Mouse (Mus musculus): ENCODE results near the gene Sox5. TPM values are rescaled to one million over a fixed set of nuclear protein-coding genes. Genes with fewer than 3 reads are reported as not detected.

Gene Sox5
- polyA plus RNA-seq, 1 experiment from 2014 or later, result 33.0 TPM

- no peak for ATAC-seq (ENCODE audit: low FRiP score, low read depth)
- WGBS, result 91% methylated on average over 3 of the region's 3 CpGs
- Histone ChIP-seq H3K27me3 (replicated peaks) (no peaks in the 10 kb centered on the region), H3K9me3 (no peaks in the 10 kb centered on the region), H3K27ac (no peak overlapping the region), H3K4me1 (no peaks in the 10 kb centered on the region), H3K9ac (no peak overlapping the region), H3K4me2 (replicated peaks) (no peak overlapping the region), H3K36me3 (no peaks in the 10 kb centered on the region), H3K4me3 (no peak overlapping the region)
These were observed 869.5 kb downstream of the Sox5 start for GRCm38 (mm10) chr6:143912316-143912715.

- H3K4me3 ChIP-seq, result no peak overlapping the region
- no peak for ATAC-seq (ENCODE audit: low FRiP score, low read depth)
- H3K27ac ChIP-seq, result no peak overlapping the region
These were observed 877.1 kb downstream of the Sox5 start for GRCm38 (mm10) chr6:143904693-143905031.

GRCm38 (mm10) chr6:143903981-143904692 is 877.6 kb downstream of the Sox5 start:
- no peak for ATAC-seq (ENCODE audit: low FRiP score, low read depth)
- Histone ChIP-seq H3K27ac (no peak overlapping the region), H3K27me3 (replicated peaks) (no peaks in the 10 kb centered on the region), H3K4me3 (no peak overlapping the region), H3K36me3 (no peaks in the 10 kb centered on the region), H3K9me3 (no peaks in the 10 kb centered on the region), H3K9ac (no peak overlapping the region), H3K4me1 (peaks cover 10% of the 10 kb centered on the region; the same call in 1 of the 2 replicates), H3K4me2 (replicated peaks) (no peak overlapping the region)
- WGBS, result 40% methylated on average over 10 of the region's 10 CpGs

More at GRCm38 (mm10) chr6:143904693-143905031, 877.1 kb downstream of the Sox5 start:
- no peaks in the 10 kb centered on the region for H3K36me3 ChIP-seq
- H3K9ac ChIP-seq, result no peak overlapping the region
- H3K9me3 ChIP-seq, result no peaks in the 10 kb centered on the region
- H3K4me2 ChIP-seq (replicated peaks), result no peak overlapping the region
- peaks cover 10% of the 10 kb centered on the region; the same call in 1 of the 2 replicates for H3K4me1 ChIP-seq
- no peaks in the 10 kb centered on the region for H3K27me3 ChIP-seq (replicated peaks)

GRCm38 (mm10) chr6:143900871-143901270 is 880.9 kb downstream of the Sox5 start:
- ATAC-seq (ENCODE audit: low FRiP score, low read depth), result no peak
- WGBS, result 89% methylated on average over 4 of the region's 4 CpGs
- H3K4me2 ChIP-seq (replicated peaks), result no peak overlapping the region

GRCm38 (mm10) chr6:143895092-143895491 is 886.7 kb downstream of the Sox5 start:
- Histone ChIP-seq H3K27me3 (replicated peaks) (no peaks in the 10 kb centered on the region), H3K9me3 (no peaks in the 10 kb centered on the region), H3K4me1 (no peaks in the 10 kb centered on the region), H3K9ac (no peak overlapping the region), H3K36me3 (no peaks in the 10 kb centered on the region), H3K4me3 (no peak overlapping the region), H3K4me2 (replicated peaks) (no peak overlapping the region), H3K27ac (no peak overlapping the region)
- WGBS, result 87% methylated on average over 6 of the region's 6 CpGs
- ATAC-seq (ENCODE audit: low FRiP score, low read depth), result no peak

More at GRCm38 (mm10) chr6:143900871-143901270, 880.9 kb downstream of the Sox5 start:
- Histone ChIP-seq H3K27me3 (replicated peaks) (no peaks in the 10 kb centered on the region), H3K36me3 (no peaks in the 10 kb centered on the region), H3K9me3 (no peaks in the 10 kb centered on the region), H3K4me3 (no peak overlapping the region), H3K4me1 (peaks cover 10% of the 10 kb centered on the region; the same call in 1 of the 2 replicates), H3K27ac (no peak overlapping the region), H3K9ac (no peak overlapping the region)

GRCm38 (mm10) chr6:143892869-143893268 is 888.9 kb downstream of the Sox5 start:
- no peak for ATAC-seq (ENCODE audit: low FRiP score, low read depth)
- no peak overlapping the region for H3K27ac ChIP-seq
- 93% methylated on average over 2 of the region's 2 CpGs for WGBS
- H3K36me3 ChIP-seq, result no peaks in the 10 kb centered on the region
- no peaks in the 10 kb centered on the region for H3K9me3 ChIP-seq
- no peak overlapping the region for H3K4me3 ChIP-seq
- no peaks in the 10 kb centered on the region for H3K27me3 ChIP-seq (replicated peaks)
- H3K4me2 ChIP-seq (replicated peaks), result no peak overlapping the region
- H3K4me1 ChIP-seq, result no peaks in the 10 kb centered on the region
- no peak overlapping the region for H3K9ac ChIP-seq

GRCm38 (mm10) chr6:143888556-143888955 is 893.2 kb downstream of the Sox5 start:
- no peak overlapping the region for H3K4me3 ChIP-seq
- H3K9ac ChIP-seq, result no peak overlapping the region
- 66% methylated on average over 7 of the region's 7 CpGs for WGBS
- H3K4me2 ChIP-seq (replicated peaks), result no peak overlapping the region
- ATAC-seq (ENCODE audit: low FRiP score, low read depth), result no peak
- no peaks in the 10 kb centered on the region for H3K9me3 ChIP-seq
- no peaks in the 10 kb centered on the region for H3K27me3 ChIP-seq (replicated peaks)
- no peaks in the 10 kb centered on the region for H3K4me1 ChIP-seq
- H3K36me3 ChIP-seq, result no peaks in the 10 kb centered on the region
- no peak overlapping the region for H3K27ac ChIP-seq

GRCm38 (mm10) chr6:143878525-143878924 is 903.3 kb downstream of the Sox5 start:
- no peak overlapping the region for H3K9ac ChIP-seq
- WGBS, result 89% methylated on average over 6 of the region's 6 CpGs
- H3K9me3 ChIP-seq, result no peaks in the 10 kb centered on the region
- no peaks in the 10 kb centered on the region for H3K4me1 ChIP-seq
- ATAC-seq (ENCODE audit: low FRiP score, low read depth), result no peak
- no peak overlapping the region for H3K4me3 ChIP-seq
- no peak overlapping the region for H3K4me2 ChIP-seq (replicated peaks)
- no peak overlapping the region for H3K27ac ChIP-seq
- no peaks in the 10 kb centered on the region for H3K27me3 ChIP-seq (replicated peaks)
- no peaks in the 10 kb centered on the region for H3K36me3 ChIP-seq

GRCm38 (mm10) chr6:143868790-143869189 is 913.0 kb downstream of the Sox5 start:
- ATAC-seq (ENCODE audit: low FRiP score, low read depth), result no peak

GRCm38 (mm10) chr6:143868155-143868685 is 913.6 kb downstream of the Sox5 start:
- H3K4me3 ChIP-seq, result no peak overlapping the region
- H3K36me3 ChIP-seq, result no peaks in the 10 kb centered on the region
- no peaks in the 10 kb centered on the region for H3K27me3 ChIP-seq (replicated peaks)
- no peak overlapping the region for H3K9ac ChIP-seq
- no peaks in the 10 kb centered on the region for H3K4me1 ChIP-seq
- ATAC-seq (ENCODE audit: low FRiP score, low read depth), result no peak
- H3K27ac ChIP-seq, result no peak overlapping the region
- 78% methylated on average over 3 of the region's 3 CpGs for WGBS
- no peaks in the 10 kb centered on the region for H3K9me3 ChIP-seq
- no peak overlapping the region for H3K4me2 ChIP-seq (replicated peaks)

More at GRCm38 (mm10) chr6:143868790-143869189, 913.0 kb downstream of the Sox5 start:
- Histone ChIP-seq H3K9me3 (no peaks in the 10 kb centered on the region), H3K4me1 (no peaks in the 10 kb centered on the region), H3K4me3 (no peak overlapping the region), H3K27me3 (replicated peaks) (no peaks in the 10 kb centered on the region), H3K9ac (no peak overlapping the region), H3K36me3 (no peaks in the 10 kb centered on the region), H3K4me2 (replicated peaks) (no peak overlapping the region), H3K27ac (no peak overlapping the region)
- WGBS, result 90% methylated on average over 3 of the region's 3 CpGs

GRCm38 (mm10) chr6:143867029-143867428 is 914.7 kb downstream of the Sox5 start:
- no peak overlapping the region for H3K4me3 ChIP-seq
- H3K4me1 ChIP-seq, result no peaks in the 10 kb centered on the region
- no peaks in the 10 kb centered on the region for H3K9me3 ChIP-seq
- no peaks in the 10 kb centered on the region for H3K27me3 ChIP-seq (replicated peaks)
- 84% methylated on average over 5 of the region's 5 CpGs for WGBS
- H3K4me2 ChIP-seq (replicated peaks), result no peak overlapping the region
- no peaks in the 10 kb centered on the region for H3K36me3 ChIP-seq
- H3K27ac ChIP-seq, result no peak overlapping the region
- no peak for ATAC-seq (ENCODE audit: low FRiP score, low read depth)
- H3K9ac ChIP-seq, result no peak overlapping the region

GRCm38 (mm10) chr6:143866566-143866965 is 915.2 kb downstream of the Sox5 start:
- H3K9ac ChIP-seq, result no peak overlapping the region
- H3K4me3 ChIP-seq, result no peak overlapping the region
- no peak overlapping the region for H3K27ac ChIP-seq
- no peaks in the 10 kb centered on the region for H3K9me3 ChIP-seq
- no peaks in the 10 kb centered on the region for H3K36me3 ChIP-seq
- no peak for ATAC-seq (ENCODE audit: low FRiP score, low read depth)
- H3K4me2 ChIP-seq (replicated peaks), result no peak overlapping the region
- no peaks in the 10 kb centered on the region for H3K4me1 ChIP-seq
- WGBS, result 79% methylated on average over 9 of the region's 9 CpGs
- H3K27me3 ChIP-seq (replicated peaks), result no peaks in the 10 kb centered on the region

GRCm38 (mm10) chr6:143862611-143863110 is 919.1 kb downstream of the Sox5 start:
- H3K4me1 ChIP-seq, result no peaks in the 10 kb centered on the region
- no peak for ATAC-seq (ENCODE audit: low FRiP score, low read depth)
- H3K4me3 ChIP-seq, result no peak overlapping the region
- 70% methylated on average over 6 of the region's 6 CpGs for WGBS
- H3K27ac ChIP-seq, result no peak overlapping the region
- no peak overlapping the region for H3K4me2 ChIP-seq (replicated peaks)
- no peaks in the 10 kb centered on the region for H3K27me3 ChIP-seq (replicated peaks)
- H3K9me3 ChIP-seq, result no peaks in the 10 kb centered on the region
- no peak overlapping the region for H3K9ac ChIP-seq
- no peaks in the 10 kb centered on the region for H3K36me3 ChIP-seq
